Mouse (Mus musculus): ENCODE measurements around the gene Mbd3. TPM values are rescaled to one million over a fixed set of nuclear protein-coding genes. Genes with fewer than 3 reads are reported as not detected.

Mbd3 gene
- total and polyA plus RNA-seq, 2 experiments from 2014 or later = 30.4 to 157 TPM

- DNase-seq (ENCODE audit: low spot score) = no peak
- H3K27ac ChIP-seq (ENCODE audit: low read depth, low read length) = no peak overlapping the region
- no peaks in the 10 kb centered on the region for H3K36me3 ChIP-seq (ENCODE audit: insufficient read depth, low read length)
- H3K27me3 ChIP-seq (ENCODE audit: insufficient read depth, low read length) = peaks cover 69% of the 10 kb centered on the region
- no peak for TF ChIP-seq CTCF (IDR thresholded peaks at IDR 0.05)
- peak overlapping the region; percentile 45 for H3K4me2 ChIP-seq (ENCODE audit: low read depth, low read length, poor library complexity, severe bottlenecking)
- 31% methylated on average over 9 of the region's 13 CpGs for WGBS
- H3K9ac ChIP-seq (replicated peaks; ENCODE audit: low read length, poor library complexity, severe bottlenecking) = peak overlapping the region; percentile 29; the same call in 1 of the 2 replicates
- H3K4me1 ChIP-seq (ENCODE audit: insufficient read depth, low read length) = 0 out of 2 replicates have a peak, but pooled peaks cover 2% of the 10 kb centered on the region
- H3K9me3 ChIP-seq (ENCODE audit: low read length) = no peaks in the 10 kb centered on the region
- ATAC-seq (ENCODE audit: low FRiP score) = no peak
- peak overlapping the region; percentile 25 for H3K4me3 ChIP-seq (ENCODE audit: low read depth, low read length)
Observed at GRCm38 (mm10) chr10:80343425-80343895, 55.9 kb downstream of the Mbd3 start.

- TF ChIP-seq CTCF (IDR thresholded peaks at IDR 0.05) = no peak
- WGBS = 1% methylated on average over 29 of the region's 33 CpGs
- Histone ChIP-seq H3K27ac (ENCODE audit: low read depth, low read length) (no peak overlapping the region), H3K9ac (replicated peaks; ENCODE audit: low read length, poor library complexity, severe bottlenecking) (peak overlapping the region; percentile 29; the same call in 1 of the 2 replicates), H3K27me3 (ENCODE audit: insufficient read depth, low read length) (peaks cover 63% of the 10 kb centered on the region), H3K4me3 (ENCODE audit: low read depth, low read length) (peak overlapping the region; percentile 25), H3K36me3 (ENCODE audit: insufficient read depth, low read length) (no peaks in the 10 kb centered on the region), H3K4me2 (ENCODE audit: low read depth, low read length, poor library complexity, severe bottlenecking) (peak overlapping the region; percentile 45), H3K4me1 (ENCODE audit: insufficient read depth, low read length) (0 out of 2 replicates have a peak, but pooled peaks cover 2% of the 10 kb centered on the region), H3K9me3 (ENCODE audit: low read length) (no peaks in the 10 kb centered on the region)
- DNase-seq (ENCODE audit: low spot score) (peak; percentile 73), ATAC-seq (ENCODE audit: low FRiP score) (peak; percentile 56)
Observed at GRCm38 (mm10) chr10:80342749-80343424, 56.5 kb downstream of the Mbd3 start.

Small RNA genes lying within 50 kb of the gene (microRNA-seq; reads per million reads assigned to microRNA genes)
- gene Gm22721 (ENCODE audit: borderline number of aligned reads) = not detected

Other genes starting within 250 kb of the Mbd3 start
- 315 and 337 TPM in 2 replicates for gene Cirbp, start 233.6 kb downstream of the Mbd3 start, total RNA-seq (2014; rRNA removed)
- 760 and 829 TPM in 2 replicates for gene Cirbp, start 233.6 kb downstream of the Mbd3 start, polyA plus RNA-seq (2015; fragmentation: Nextera tagmentation; extraction: Ambion mirVana)
- 2.3 and 2.8 TPM in 2 replicates for gene 1600002K03Rik, start 226.6 kb downstream of the Mbd3 start, total RNA-seq (2014; rRNA removed)
- 4.1 and 5.3 TPM in 2 replicates for gene 1600002K03Rik, start 226.6 kb downstream of the Mbd3 start, polyA plus RNA-seq (2015; fragmentation: Nextera tagmentation; extraction: Ambion mirVana)
- gene Efna2, start 220.1 kb downstream of the Mbd3 start, total RNA-seq (2014; rRNA removed) = 45.1 and 51.1 TPM in 2 replicates
- gene Efna2, start 220.1 kb downstream of the Mbd3 start, polyA plus RNA-seq (2015; fragmentation: Nextera tagmentation; extraction: Ambion mirVana) = 52.1 and 58.4 TPM in 2 replicates
- gene Mum1, start 173.1 kb downstream of the Mbd3 start, total RNA-seq (2014; rRNA removed) = 45.1 and 60.9 TPM in 2 replicates
- 42.4 and 49.6 TPM in 2 replicates for gene Mum1, start 173.1 kb downstream of the Mbd3 start, polyA plus RNA-seq (2015; fragmentation: Nextera tagmentation; extraction: Ambion mirVana)
- 193 and 201 TPM in 2 replicates for gene Ndufs7, start 150.4 kb downstream of the Mbd3 start, total RNA-seq (2014; rRNA removed)
- 358 and 388 TPM in 2 replicates for gene Ndufs7, start 150.4 kb downstream of the Mbd3 start, polyA plus RNA-seq (2015; fragmentation: Nextera tagmentation; extraction: Ambion mirVana)
- 12.5 and 14.3 TPM in 2 replicates for gene Gamt, start 138.5 kb downstream of the Mbd3 start, total RNA-seq (2014; rRNA removed)
- gene Gamt, start 138.5 kb downstream of the Mbd3 start, polyA plus RNA-seq (2015; fragmentation: Nextera tagmentation; extraction: Ambion mirVana) = 16.8 and 19.6 TPM in 2 replicates
- gene Dazap1, start 138.1 kb downstream of the Mbd3 start, total RNA-seq (2014; rRNA removed) = 107 and 109 TPM in 2 replicates
- 34.2 and 34.5 TPM in 2 replicates for gene Dazap1, start 138.1 kb downstream of the Mbd3 start, polyA plus RNA-seq (2015; fragmentation: Nextera tagmentation; extraction: Ambion mirVana)
- gene Rps15, start 107.1 kb downstream of the Mbd3 start, total RNA-seq (2014; rRNA removed) = 971 and 1,162 TPM in 2 replicates
- gene Rps15, start 107.1 kb downstream of the Mbd3 start, polyA plus RNA-seq (2015; fragmentation: Nextera tagmentation; extraction: Ambion mirVana) = 633 and 645 TPM in 2 replicates
- gene Apc2, start 103.6 kb downstream of the Mbd3 start, total RNA-seq (2014; rRNA removed) = 370 and 395 TPM in 2 replicates
- 95.3 and 110 TPM in 2 replicates for gene Apc2, start 103.6 kb downstream of the Mbd3 start, polyA plus RNA-seq (2015; fragmentation: Nextera tagmentation; extraction: Ambion mirVana)
- gene 2310011J03Rik, start 79.0 kb downstream of the Mbd3 start, total RNA-seq (2014; rRNA removed) = 15.6 and 23.1 TPM in 2 replicates
- gene 2310011J03Rik, start 79.0 kb downstream of the Mbd3 start, polyA plus RNA-seq (2015; fragmentation: Nextera tagmentation; extraction: Ambion mirVana) = 26.5 and 29.6 TPM in 2 replicates
- 5.2 and 7.5 TPM in 2 replicates for gene Pcsk4, start 70.1 kb downstream of the Mbd3 start, total RNA-seq (2014; rRNA removed)
- gene Pcsk4, start 70.1 kb downstream of the Mbd3 start, polyA plus RNA-seq (2015; fragmentation: Nextera tagmentation; extraction: Ambion mirVana) = 12.6 and 14.6 TPM in 2 replicates
- 3.8 and 5.3 TPM in 2 replicates for gene Reep6, start 69.6 kb downstream of the Mbd3 start, total RNA-seq (2014; rRNA removed)
- gene Reep6, start 69.6 kb downstream of the Mbd3 start, polyA plus RNA-seq (2015; fragmentation: Nextera tagmentation; extraction: Ambion mirVana) = 7.0 and 7.8 TPM in 2 replicates
- 0.71 and 0.77 TPM in 2 replicates for gene Adamtsl5, start 51.1 kb downstream of the Mbd3 start, total RNA-seq (2014; rRNA removed)
- 0.62 and 0.71 TPM in 2 replicates for gene Adamtsl5, start 51.1 kb downstream of the Mbd3 start, polyA plus RNA-seq (2015; fragmentation: Nextera tagmentation; extraction: Ambion mirVana)
- 17.5 and 23.1 TPM in 2 replicates for gene Plk5, start 43.1 kb downstream of the Mbd3 start, total RNA-seq (2014; rRNA removed)
- 12.5 and 12.8 TPM in 2 replicates for gene Plk5, start 43.1 kb downstream of the Mbd3 start, polyA plus RNA-seq (2015; fragmentation: Nextera tagmentation; extraction: Ambion mirVana)
- gene Mex3d, start 11.9 kb downstream of the Mbd3 start, total RNA-seq (2014; rRNA removed) = 118 and 147 TPM in 2 replicates
- gene Mex3d, start 11.9 kb downstream of the Mbd3 start, polyA plus RNA-seq (2015; fragmentation: Nextera tagmentation; extraction: Ambion mirVana) = 12.5 and 13.9 TPM in 2 replicates
- gene Uqcr11, start 7.3 kb upstream of the Mbd3 start, total RNA-seq (2014; rRNA removed) = 295 and 379 TPM in 2 replicates
- 638 and 795 TPM in 2 replicates for gene Uqcr11, start 7.3 kb upstream of the Mbd3 start, polyA plus RNA-seq (2015; fragmentation: Nextera tagmentation; extraction: Ambion mirVana)
- gene Tcf3, start 34.1 kb upstream of the Mbd3 start, total RNA-seq (2014; rRNA removed) = 69.6 and 91.1 TPM in 2 replicates
- gene Tcf3, start 34.1 kb upstream of the Mbd3 start, polyA plus RNA-seq (2015; fragmentation: Nextera tagmentation; extraction: Ambion mirVana) = 24.8 and 25.1 TPM in 2 replicates
- 2.8 and 3.1 TPM in 2 replicates for gene Onecut3, start 95.3 kb upstream of the Mbd3 start, total RNA-seq (2014; rRNA removed)
- gene Onecut3, start 95.3 kb upstream of the Mbd3 start, polyA plus RNA-seq (2015; fragmentation: Nextera tagmentation; extraction: Ambion mirVana) = 0.69 and 0.89 TPM in 2 replicates
- gene Atp8b3, start 139.6 kb upstream of the Mbd3 start, total RNA-seq (2014; rRNA removed) = 0.71 and 0.93 TPM in 2 replicates
- 0.90 and 1.1 TPM in 2 replicates for gene Atp8b3, start 139.6 kb upstream of the Mbd3 start, polyA plus RNA-seq (2015; fragmentation: Nextera tagmentation; extraction: Ambion mirVana)
- gene Rexo1, start 162.0 kb upstream of the Mbd3 start, total RNA-seq (2014; rRNA removed) = 34.2 and 52.6 TPM in 2 replicates
- gene Rexo1, start 162.0 kb upstream of the Mbd3 start, polyA plus RNA-seq (2015; fragmentation: Nextera tagmentation; extraction: Ambion mirVana) = 26.1 and 29.8 TPM in 2 replicates
- 13.7 and 18.1 TPM in 2 replicates for gene Klf16, start 177.8 kb upstream of the Mbd3 start, total RNA-seq (2014; rRNA removed)
- 7.7 and 8.3 TPM in 2 replicates for gene Klf16, start 177.8 kb upstream of the Mbd3 start, polyA plus RNA-seq (2015; fragmentation: Nextera tagmentation; extraction: Ambion mirVana)
- gene Abhd17a, start 190.8 kb upstream of the Mbd3 start, total RNA-seq (2014; rRNA removed) = 264 and 275 TPM in 2 replicates
- gene Abhd17a, start 190.8 kb upstream of the Mbd3 start, polyA plus RNA-seq (2015; fragmentation: Nextera tagmentation; extraction: Ambion mirVana) = 152 and 157 TPM in 2 replicates
- 27.8 and 32.4 TPM in 2 replicates for gene Scamp4, start 203.3 kb upstream of the Mbd3 start, total RNA-seq (2014; rRNA removed)
- 73.1 and 76.9 TPM in 2 replicates for gene Scamp4, start 203.3 kb upstream of the Mbd3 start, polyA plus RNA-seq (2015; fragmentation: Nextera tagmentation; extraction: Ambion mirVana)
- gene Adat3, start 203.3 kb upstream of the Mbd3 start, total RNA-seq (2014; rRNA removed) = 4.0 and 6.2 TPM in 2 replicates
- gene Adat3, start 203.3 kb upstream of the Mbd3 start, polyA plus RNA-seq (2015; fragmentation: Nextera tagmentation; extraction: Ambion mirVana) = 4.6 and 4.9 TPM in 2 replicates
- gene Gm49322, start 206.5 kb upstream of the Mbd3 start, total RNA-seq (2014; rRNA removed) = 2.0 and 2.7 TPM in 2 replicates
- 1.7 and 1.8 TPM in 2 replicates for gene Gm49322, start 206.5 kb upstream of the Mbd3 start, polyA plus RNA-seq (2015; fragmentation: Nextera tagmentation; extraction: Ambion mirVana)
- 124 and 146 TPM in 2 replicates for gene Csnk1g2, start 223.3 kb upstream of the Mbd3 start, total RNA-seq (2014; rRNA removed)
- gene Csnk1g2, start 223.3 kb upstream of the Mbd3 start, polyA plus RNA-seq (2015; fragmentation: Nextera tagmentation; extraction: Ambion mirVana) = 90.5 and 93.3 TPM in 2 replicates